Mouse (Mus musculus) bone marrow macrophage, adult 2 months (primary cell): ENCODE results near the gene Rnpep. TPM values are rescaled to one million over a fixed set of nuclear protein-coding genes. Genes with fewer than 3 reads are reported as not detected.
A peak's percentile ranks its signal among the peaks of the same experiment; 100 is the strongest.

ENCODE experiments used
- H3K27ac ChIP-seq: 2 replicates; pipeline ENCODE4 v1.5.1; 2012; ENCODE audit warnings: low read depth, low read length; ENCODE audit not compliant: insufficient read depth
- H3K4me1 ChIP-seq: 2 replicates; pipeline ENCODE4 v1.6.1; 2012; ENCODE audit warnings: low read length; ENCODE audit not compliant: control insufficient read depth, insufficient read depth
- H3K4me3 ChIP-seq: 2 replicates; pipeline ENCODE4 v1.5.1; 2012; ENCODE audit warnings: mild to moderate bottlenecking, low read length, moderate library complexity; ENCODE audit not compliant: insufficient read depth
- CTCF ChIP-seq: IDR thresholded peaks from 2 replicates; pipeline ENCODE4 v1.5.1; 2012; ENCODE audit warnings: low read depth, mild to moderate bottlenecking, low read length, moderate library complexity
- POLR2A ChIP-seq: IDR thresholded peaks from 2 replicates; pipeline ENCODE4 v1.6.1; 2012; ENCODE audit warnings: mild to moderate bottlenecking, low read depth, low read length, borderline replicate concordance
- polyA plus RNA-seq: library from polyadenylated mRNA; stranded (reverse); fragments of >200 nt; gene quantifications from 2 replicates; pipeline ENCODE4 v1.2.4, GENCODE M21; 2012; ENCODE audit not compliant: missing spikeins, insufficient read depth, insufficient read length

Gene Rnpep
- polyA plus RNA-seq: 207 and 219 TPM in 2 replicates

- TF ChIP-seq POLR2A (peak; percentile 80; the same call in 1 of the 2 replicates), CTCF (no peak)
- peak within 1 kb of the TSS; percentile 100 for H3K27ac ChIP-seq
- H3K4me1 ChIP-seq: peaks cover 8% of the 10 kb centered on the region
- peak within 1 kb of the TSS; percentile 99 for H3K4me3 ChIP-seq
Measured at GRCm38 (mm10) chr1:135283826-135284291, at the start of gene Rnpep. Gene Rnpep, minus strand, starts transcription at chr1:135284084.

- no peak overlapping the region for H3K4me3 ChIP-seq
- H3K4me1 ChIP-seq: no peaks in the 10 kb centered on the region
- no peak overlapping the region for H3K27ac ChIP-seq
- TF ChIP-seq POLR2A (no peak), CTCF (no peak)
Measured at GRCm38 (mm10) chr1:135330578-135330977, 46.7 kb upstream of the Rnpep start.

- TF ChIP-seq POLR2A (no peak), CTCF (no peak)
- no peaks in the 10 kb centered on the region for H3K4me1 ChIP-seq
- H3K4me3 ChIP-seq: no peak overlapping the region
- H3K27ac ChIP-seq: no peak overlapping the region
Measured at GRCm38 (mm10) chr1:135328368-135328767, 44.5 kb upstream of the Rnpep start.

- H3K4me1 ChIP-seq: no peaks in the 10 kb centered on the region
- TF ChIP-seq CTCF (no peak), POLR2A (no peak)
- H3K27ac ChIP-seq: no peak overlapping the region
- no peak overlapping the region for H3K4me3 ChIP-seq
Measured at GRCm38 (mm10) chr1:135325934-135326333, 42.0 kb upstream of the Rnpep start.

- TF ChIP-seq CTCF (no peak), POLR2A (no peak)
- H3K27ac ChIP-seq: no peak within 1 kb of the TSS
- H3K4me1 ChIP-seq: no peaks in the 10 kb centered on the region
- no peak within 1 kb of the TSS for H3K4me3 ChIP-seq
Measured at GRCm38 (mm10) chr1:135324571-135324970, 40.7 kb upstream of the Rnpep start, which contains the start of gene Lmod1. Gene Lmod1, plus strand, starts transcription at chr1:135324807.

DNA sequence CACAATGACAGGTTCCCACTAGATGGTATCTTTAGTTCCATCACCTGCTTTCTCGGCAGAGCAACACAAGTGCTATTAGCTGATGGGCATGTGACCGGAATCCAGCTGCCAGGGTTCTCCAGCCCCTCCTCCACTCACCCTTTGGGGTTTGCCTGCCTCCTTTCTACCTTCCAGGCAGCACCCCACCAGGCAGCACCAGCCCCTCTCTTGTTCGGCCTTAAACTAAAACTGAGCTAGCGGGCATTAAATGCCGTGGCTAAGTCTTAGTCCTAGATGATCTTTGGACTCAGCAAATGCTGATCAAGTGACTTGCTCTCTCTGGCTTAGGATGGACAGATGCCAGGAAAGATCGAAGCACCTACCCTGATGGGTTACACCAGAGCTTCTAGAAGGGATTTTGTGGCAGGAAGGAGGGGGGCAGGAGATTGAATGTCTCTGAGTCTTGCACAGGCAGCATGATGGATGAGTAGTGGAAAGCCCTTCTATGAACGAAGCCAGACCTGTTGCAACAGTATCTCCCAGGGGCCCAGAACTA lies 39.5 kb upstream of the Rnpep start:
- H3K4me3 ChIP-seq: no peak overlapping the region
- no peak for TF ChIP-seq CTCF
- no peak overlapping the region for H3K27ac ChIP-seq
- no peaks in the 10 kb centered on the region for H3K4me1 ChIP-seq

DNA sequence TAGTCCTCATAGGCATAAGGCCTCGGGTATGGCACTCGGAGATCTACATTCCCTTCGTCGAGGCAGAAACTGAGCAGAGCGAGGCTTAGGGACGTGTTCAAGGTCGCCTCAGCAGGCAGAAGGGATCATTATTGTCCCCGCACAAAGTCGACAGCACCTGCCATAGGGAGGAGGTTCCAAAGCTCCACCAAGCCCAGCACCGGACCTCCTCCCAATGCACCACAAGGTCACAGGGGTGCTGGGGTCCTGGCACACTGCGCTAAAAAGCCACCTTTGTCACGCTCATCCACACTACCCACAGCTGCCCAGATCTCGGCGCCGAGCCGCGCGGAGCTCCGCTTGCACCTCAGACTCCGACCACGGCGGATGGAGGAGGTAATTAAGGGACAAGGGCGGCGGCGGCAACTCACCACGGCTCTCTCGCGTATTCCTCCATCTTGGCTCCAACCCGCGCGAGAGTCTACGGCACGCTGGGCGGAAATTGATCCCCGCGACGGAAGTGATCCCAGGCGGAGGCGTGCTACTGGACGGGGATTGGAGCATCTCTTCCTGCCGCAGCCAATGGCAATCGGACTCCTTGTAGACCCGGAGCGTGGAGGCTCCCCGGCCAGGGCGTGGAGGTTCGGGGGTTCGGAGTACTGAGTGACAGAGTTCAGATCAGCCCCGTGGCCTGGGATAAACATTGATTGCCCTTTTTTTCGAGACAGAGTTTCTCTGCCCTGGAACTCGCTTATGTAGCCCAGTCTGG lies 29.6 kb upstream of the Rnpep start, which contains the start of gene Timm17a:
Gene Timm17a, minus strand, starts transcription at position 495 of the 748 bp plus-strand sequence.
- Histone ChIP-seq H3K4me1 (peaks cover 17% of the 10 kb centered on the region), H3K27ac (peak within 1 kb of the TSS; percentile 43), H3K4me3 (peak within 1 kb of the TSS; percentile 77)
- TF ChIP-seq CTCF: no peak

DNA sequence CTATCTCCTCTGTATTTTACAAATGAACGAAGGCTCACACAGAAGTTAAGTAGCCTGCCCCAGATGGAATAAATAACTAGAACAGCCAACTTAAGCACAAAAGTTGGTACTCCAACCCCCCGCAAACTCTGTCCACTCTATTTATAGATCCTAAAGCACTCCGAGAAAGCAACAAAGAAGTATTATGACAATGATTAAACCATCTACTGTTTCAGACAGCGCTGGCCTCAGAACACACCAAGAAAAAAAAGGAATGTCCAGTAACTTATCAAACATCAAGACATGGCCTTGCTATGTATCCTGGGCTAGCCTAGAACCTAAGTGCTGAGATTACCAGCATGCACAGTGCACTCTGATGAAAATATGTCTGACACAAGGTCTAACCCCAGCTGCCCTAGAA lies 28.3 kb upstream of the Rnpep start:
- peak overlapping the region; percentile 77 for H3K4me3 ChIP-seq
- peaks cover 17% of the 10 kb centered on the region for H3K4me1 ChIP-seq
- TF ChIP-seq CTCF (no peak), POLR2A (no peak)
- H3K27ac ChIP-seq: no peak overlapping the region

- TF ChIP-seq CTCF (no peak), POLR2A (no peak)
- no peak overlapping the region for H3K27ac ChIP-seq
- H3K4me1 ChIP-seq: peaks cover 17% of the 10 kb centered on the region
- no peak overlapping the region for H3K4me3 ChIP-seq
Measured at GRCm38 (mm10) chr1:135311356-135311755, 27.5 kb upstream of the Rnpep start.

DNA sequence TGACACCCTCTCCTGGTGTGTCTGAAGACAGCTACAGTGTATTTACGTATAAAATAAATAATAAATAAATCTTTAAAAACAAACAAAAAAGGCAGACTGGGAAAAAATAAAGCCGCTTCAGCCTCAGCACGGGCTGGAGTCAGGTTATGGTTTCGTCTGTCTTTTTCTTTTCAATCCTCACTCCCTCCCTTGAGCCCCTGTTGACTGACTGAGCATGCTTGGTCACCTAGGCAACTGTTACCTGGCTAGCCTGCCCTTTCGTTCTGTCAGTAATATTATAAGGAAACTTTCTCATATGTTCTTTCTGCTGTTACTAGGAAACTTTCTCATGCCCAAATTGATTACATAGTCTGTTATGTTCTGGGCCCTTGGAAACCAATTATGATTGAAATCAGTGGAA lies 7.0 kb upstream of the Rnpep start:
- TF ChIP-seq CTCF: no peak
- TF ChIP-seq POLR2A: no peak
- Histone ChIP-seq H3K4me3 (no peak overlapping the region), H3K4me1 (no peaks in the 10 kb centered on the region), H3K27ac (no peak overlapping the region)
